Mouse (Mus musculus) liver, postnatal 0 days (tissue): ENCODE measurements around the gene Smap2. TPM values are rescaled to one million over a fixed set of nuclear protein-coding genes. Genes with fewer than 3 reads are reported as not detected.

Source experiments
- ATAC-seq: fragments of 200-750 bp; cut with Nextera tagmentation; 2 replicates; pipeline ENCODE4 v1.8.0; 2017; ENCODE audit warnings: mild to moderate bottlenecking, moderate library complexity
- DNase-seq: peaks from one replicate; pipeline ENCODE4 v3.0.0-alpha.2; 2016
- H3K27ac ChIP-seq: fragments of 300-500 bp; sonication (generic); 2 replicates; pipeline ENCODE4 v1.5.1; 2014; ENCODE audit warnings: antibody characterized with exemption, moderate library complexity, mild to moderate bottlenecking, low read depth
- H3K27me3 ChIP-seq: fragments of 300-500 bp; sonication (generic); 2 replicates; pipeline ENCODE4 v1.6.1; 2014; ENCODE audit warnings: low read length, control low read depth, mixed read lengths; ENCODE audit not compliant: insufficient read depth
- H3K36me3 ChIP-seq: fragments of 300-500 bp; sonication (generic); replicated peaks from 2 replicates; pipeline ENCODE4 v1.6.1; 2014; ENCODE audit warnings: mild to moderate bottlenecking, control low read depth, low read length, moderate library complexity, mixed read lengths; ENCODE audit not compliant: insufficient read depth
- H3K4me1 ChIP-seq: fragments of 300-500 bp; sonication (generic); 2 replicates; pipeline ENCODE4 v1.6.1; 2014; ENCODE audit warnings: antibody characterized with exemption, mild to moderate bottlenecking, control low read depth; ENCODE audit not compliant: insufficient read depth
- H3K4me2 ChIP-seq: fragments of 300-500 bp; sonication (generic); 2 replicates; pipeline ENCODE4 v1.6.1; 2014; ENCODE audit warnings: low read depth, mild to moderate bottlenecking, low read length, moderate library complexity, mixed read lengths
- H3K4me3 ChIP-seq: fragments of 300-500 bp; sonication (generic); 2 replicates; pipeline ENCODE4 v1.5.1; 2014; ENCODE audit warnings: low read depth, low read length
- H3K9ac ChIP-seq: fragments of 300-500 bp; sonication (generic); replicated peaks from 2 replicates; pipeline ENCODE4 v1.6.1; 2014; ENCODE audit warnings: mild to moderate bottlenecking, moderate library complexity
- H3K9me3 ChIP-seq: fragments of 300-500 bp; sonication (generic); 2 replicates; pipeline ENCODE4 v1.6.1; 2016; ENCODE audit warnings: mild to moderate bottlenecking, control low read depth, low read length, mixed read lengths
- CTCF ChIP-seq: sonication (generic); IDR thresholded peaks from 2 replicates; pipeline ENCODE4 v1.5.1; 2016; ENCODE audit warnings: antibody characterized with exemption, low read depth
- EP300 ChIP-seq: IDR thresholded peaks from 2 replicates; pipeline ENCODE4 v1.6.1; 2016; ENCODE audit warnings: antibody characterized with exemption, low read depth, mild to moderate bottlenecking
- WGBS: fragments of 180-500 bp; shearing (Covaris S2); extraction: QIAGEN DNeasy Blood & Tissue Kit; methylation state at CpG from one replicate; pipeline ENCODE4 v1.1.7; 2014; ENCODE audit not compliant: insufficient replicate concordance; 5-methylcytosine and 5-hydroxymethylcytosine counted together
- polyA plus RNA-seq: library from polyadenylated mRNA; unstranded; fragments of >200 nt; fragmentation: Nextera tagmentation; extraction: Ambion mirVana; gene quantifications from 2 replicates; pipeline ENCODE4 v1.2.1, GENCODE M21; 2015

The Smap2 gene
- polyA plus RNA-seq, 1 experiment from 2014 or later = 14.9 TPM

DNA sequence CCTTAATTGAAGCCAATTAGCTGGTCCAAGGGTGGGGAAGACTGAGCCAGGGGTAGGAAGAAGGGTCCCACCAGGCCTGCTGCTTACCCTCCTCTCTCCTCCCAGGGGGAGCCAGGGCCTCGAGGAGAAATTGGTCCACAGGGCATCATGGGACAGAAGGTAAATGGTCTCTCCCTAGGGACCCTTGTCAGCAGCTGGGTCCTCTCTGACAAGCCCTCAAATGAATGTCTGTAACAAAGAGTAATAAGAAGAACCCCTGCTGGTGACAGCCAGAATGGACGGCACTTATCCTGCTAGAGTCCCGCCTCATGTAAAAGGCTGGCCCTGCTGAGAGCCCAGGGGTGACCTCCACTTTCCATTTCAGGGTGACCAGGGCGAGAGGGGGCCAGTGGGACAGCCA, 34.8 kb upstream of the Smap2 start:
- H3K9me3 ChIP-seq = no peaks in the 10 kb centered on the region
- H3K9ac ChIP-seq = no peak overlapping the region
- H3K27me3 ChIP-seq = peaks cover 19% of the 10 kb centered on the region
- H3K4me1 ChIP-seq = no peaks in the 10 kb centered on the region
- H3K4me2 ChIP-seq = no peak overlapping the region
- no peak overlapping the region for H3K27ac ChIP-seq
- no peaks in the 10 kb centered on the region for H3K36me3 ChIP-seq
- no peak for ATAC-seq
- H3K4me3 ChIP-seq = no peak overlapping the region
- WGBS = 37% methylated on average over 4 of the region's 4 CpGs
- DNase-seq = no peak
- TF ChIP-seq EP300 (no peak), CTCF (0 out of 2 replicates have a peak, but pooled peaks have one; percentile 16)

DNA sequence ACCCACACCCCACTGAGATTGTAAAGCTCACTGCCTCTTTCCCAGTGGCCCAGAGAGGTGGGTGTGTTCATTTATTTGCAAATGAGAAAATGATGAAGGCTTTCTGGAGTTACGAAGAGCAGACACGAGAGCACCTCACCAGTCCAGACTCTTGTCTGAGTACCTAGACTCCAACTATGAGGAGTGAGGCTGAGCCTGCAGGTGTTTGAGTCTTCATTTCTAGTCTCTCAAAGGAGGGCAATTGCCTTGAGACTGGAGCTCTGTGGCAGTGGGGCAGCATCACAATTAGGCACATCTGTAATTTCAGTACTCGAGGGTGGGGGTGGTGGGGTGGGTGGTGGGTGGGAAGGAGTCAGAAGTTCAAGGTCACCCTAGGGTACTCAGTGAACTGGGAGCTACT, 25.9 kb upstream of the Smap2 start:
- Histone ChIP-seq H3K9me3 (no peaks in the 10 kb centered on the region), H3K27me3 (peaks cover 25% of the 10 kb centered on the region), H3K4me3 (no peak overlapping the region), H3K9ac (no peak overlapping the region), H3K4me1 (peaks cover 9% of the 10 kb centered on the region), H3K4me2 (no peak overlapping the region), H3K27ac (no peak overlapping the region), H3K36me3 (no peaks in the 10 kb centered on the region)
- DNase-seq (no peak), ATAC-seq (no peak)
- 67% methylated on average over 3 of the region's 3 CpGs for WGBS
- TF ChIP-seq CTCF = no peak
- no peak for TF ChIP-seq EP300

DNA sequence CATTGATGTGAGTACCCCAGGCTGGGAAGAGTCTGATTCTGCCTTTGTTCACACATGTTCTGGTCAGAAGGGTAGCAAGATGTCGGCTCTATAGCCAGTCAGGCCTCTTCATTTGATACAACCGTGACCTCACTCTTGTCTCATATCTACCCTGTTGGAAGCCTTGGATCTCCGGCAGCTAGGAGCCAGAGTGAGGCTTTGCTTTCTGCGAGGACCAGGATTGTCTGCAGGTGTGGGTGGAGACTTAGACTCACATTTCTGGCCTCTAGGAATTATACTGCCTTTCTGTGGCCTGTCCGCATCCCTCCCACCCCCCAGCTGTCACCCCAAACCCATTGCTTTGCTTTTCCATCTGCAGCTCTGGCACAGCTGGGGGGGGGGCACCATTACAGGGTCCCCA, 25.4 kb upstream of the Smap2 start:
- DNase-seq = no peak
- 74% methylated on average over 5 of the region's 5 CpGs for WGBS

DNA sequence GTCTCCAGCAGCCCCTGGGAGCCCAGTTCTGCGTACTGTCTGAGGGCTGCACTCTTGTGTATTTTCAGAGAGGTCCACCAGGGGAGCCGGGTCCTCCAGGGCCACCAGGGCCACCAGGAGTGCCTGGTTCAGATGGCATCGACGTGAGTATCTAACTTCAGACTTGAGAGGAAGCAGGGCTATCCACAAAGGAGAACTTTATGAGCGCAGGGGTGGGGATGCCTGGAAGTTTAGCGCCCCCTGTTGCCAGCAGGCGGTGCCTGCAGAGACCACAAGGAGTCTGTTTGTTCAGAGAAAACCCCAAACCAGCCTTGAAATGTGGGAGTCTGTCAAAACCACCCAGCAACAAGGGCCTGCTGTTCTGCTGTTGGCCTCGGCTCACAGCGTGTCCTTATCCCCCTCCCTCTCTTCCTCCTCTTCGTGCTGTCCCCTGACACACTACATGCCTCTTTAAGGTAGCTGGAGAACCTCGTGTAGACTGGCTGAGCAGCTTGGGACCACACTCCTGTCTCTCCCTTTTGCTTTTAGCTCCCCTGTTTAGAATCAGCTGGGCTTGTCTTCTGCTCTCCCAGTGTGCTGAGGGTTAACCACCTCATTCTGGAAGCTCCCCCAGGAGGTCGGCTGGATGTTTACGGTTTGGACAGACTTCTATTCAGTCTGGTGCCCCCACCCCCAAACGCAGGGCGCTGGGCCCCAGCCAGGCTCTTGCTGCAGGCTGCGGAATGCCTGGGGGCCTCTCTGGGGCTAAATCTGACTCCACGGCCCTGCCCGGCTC, 24.0 kb upstream of the Smap2 start:
- H3K9me3 ChIP-seq = no peaks in the 10 kb centered on the region
- WGBS = 22% methylated on average over 18 of the region's 18 CpGs
- no peaks in the 10 kb centered on the region for H3K36me3 ChIP-seq
- peaks cover 9% of the 10 kb centered on the region for H3K4me1 ChIP-seq
- peak; percentile 61; the same call in 1 of the 2 replicates for ATAC-seq
- DNase-seq = peak; percentile 73
- H3K4me2 ChIP-seq = no peak overlapping the region
- peaks cover 27% of the 10 kb centered on the region for H3K27me3 ChIP-seq
- no peak for TF ChIP-seq EP300
- TF ChIP-seq CTCF = peak; percentile 78
- no peak overlapping the region for H3K9ac ChIP-seq
- no peak overlapping the region for H3K27ac ChIP-seq
- H3K4me3 ChIP-seq = no peak overlapping the region

More for the DNA sequence above, 25.4 kb upstream of the Smap2 start:
- H3K4me1 ChIP-seq = peaks cover 9% of the 10 kb centered on the region
- H3K27me3 ChIP-seq = peaks cover 27% of the 10 kb centered on the region
- H3K4me3 ChIP-seq = no peak overlapping the region
- H3K9me3 ChIP-seq = no peaks in the 10 kb centered on the region
- TF ChIP-seq CTCF = no peak
- no peak for TF ChIP-seq EP300
- ATAC-seq = no peak
- H3K27ac ChIP-seq = no peak overlapping the region
- H3K4me2 ChIP-seq = no peak overlapping the region
- no peak overlapping the region for H3K9ac ChIP-seq
- no peaks in the 10 kb centered on the region for H3K36me3 ChIP-seq

DNA sequence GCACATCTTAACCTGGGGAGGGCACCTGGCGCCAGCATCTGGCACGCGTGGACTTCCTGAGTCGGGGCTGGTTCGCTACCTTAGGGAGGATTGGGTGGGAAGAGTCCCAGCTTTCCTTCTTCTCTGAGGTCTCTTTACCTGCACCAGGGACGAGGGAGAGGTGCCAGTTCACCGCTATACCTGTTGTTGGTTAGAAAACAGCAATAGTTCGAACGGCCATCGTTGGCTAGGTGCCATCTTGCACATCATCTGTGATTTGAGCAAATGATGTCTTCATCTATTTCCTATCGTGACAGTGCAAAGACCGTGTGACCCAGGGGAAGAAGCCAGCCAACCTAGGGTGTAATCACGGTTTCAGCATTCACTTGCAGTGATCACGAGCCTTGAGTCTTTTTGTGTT, 23.3 kb upstream of the Smap2 start:
- Histone ChIP-seq H3K36me3 (no peaks in the 10 kb centered on the region), H3K4me3 (no peak overlapping the region), H3K9me3 (no peaks in the 10 kb centered on the region), H3K4me2 (0 out of 2 replicates have a peak overlapping the region, but pooled peaks have one; percentile 64), H3K27ac (no peak overlapping the region), H3K4me1 (peaks cover 9% of the 10 kb centered on the region), H3K9ac (no peak overlapping the region), H3K27me3 (peaks cover 27% of the 10 kb centered on the region)
- ATAC-seq (no peak), DNase-seq (no peak)
- 61% methylated on average over 14 of the region's 14 CpGs for WGBS
- TF ChIP-seq CTCF (no peak), EP300 (no peak)

DNA sequence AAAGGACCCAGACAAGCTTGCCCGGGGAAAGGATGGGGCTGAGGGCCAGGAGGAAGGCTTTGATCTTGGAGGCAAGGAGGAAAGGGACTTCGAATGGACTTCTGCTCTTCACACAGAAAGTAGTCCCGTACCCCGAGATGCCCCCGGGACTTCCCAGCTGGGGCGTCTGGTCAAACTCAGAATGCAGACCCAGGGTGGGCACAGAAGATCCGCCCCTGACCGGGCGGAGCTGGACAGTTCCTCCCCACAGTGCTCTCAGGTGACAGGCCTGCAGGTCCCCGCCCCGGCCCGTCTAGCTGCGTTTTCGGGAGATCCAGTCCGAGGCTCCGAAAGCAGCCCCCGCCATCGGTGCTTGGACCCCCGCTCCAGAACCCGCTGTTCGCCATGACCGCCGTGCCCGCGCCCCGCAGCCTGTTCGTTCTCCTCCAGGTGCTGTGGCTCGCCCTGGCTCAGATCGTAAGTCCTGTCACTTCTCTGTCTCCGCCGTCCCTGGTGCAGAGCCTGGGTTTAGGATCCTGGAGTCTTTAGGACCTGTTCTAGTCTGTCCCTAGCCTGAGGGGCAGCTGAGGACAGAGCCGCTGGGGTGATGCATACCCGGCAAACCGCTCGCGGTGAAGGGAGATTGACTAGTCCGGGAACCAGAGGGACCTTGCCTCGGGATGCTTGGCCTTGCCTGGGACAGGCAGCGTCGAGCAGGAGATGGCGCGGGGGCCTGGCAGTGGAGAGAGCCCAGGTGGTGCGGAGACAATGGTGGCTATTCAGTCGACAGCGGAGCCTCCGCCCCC, 22.5 kb upstream of the Smap2 start, which contains the start of gene Col9a2:
Gene Col9a2, plus strand, starts transcription at position 55 of the 785 bp plus-strand sequence.
- TF ChIP-seq EP300 (no peak), CTCF (no peak)
- DNase-seq = no peak
- H3K4me3 ChIP-seq = peak within 1 kb of the TSS; percentile 37
- WGBS = 5% methylated on average over 44 of the region's 46 CpGs
- H3K27me3 ChIP-seq = peaks cover 27% of the 10 kb centered on the region
- peak within 1 kb of the TSS; percentile 37; the same call in 1 of the 2 replicates for H3K9ac ChIP-seq
- H3K9me3 ChIP-seq = no peaks in the 10 kb centered on the region
- peaks cover 9% of the 10 kb centered on the region for H3K4me1 ChIP-seq
- peak within 1 kb of the TSS; percentile 64 for H3K4me2 ChIP-seq
- H3K36me3 ChIP-seq = no peaks in the 10 kb centered on the region
- H3K27ac ChIP-seq = no peak within 1 kb of the TSS
- no peak for ATAC-seq
